Mouse (Mus musculus): ENCODE measurements around the gene Gnl3.

DNA sequence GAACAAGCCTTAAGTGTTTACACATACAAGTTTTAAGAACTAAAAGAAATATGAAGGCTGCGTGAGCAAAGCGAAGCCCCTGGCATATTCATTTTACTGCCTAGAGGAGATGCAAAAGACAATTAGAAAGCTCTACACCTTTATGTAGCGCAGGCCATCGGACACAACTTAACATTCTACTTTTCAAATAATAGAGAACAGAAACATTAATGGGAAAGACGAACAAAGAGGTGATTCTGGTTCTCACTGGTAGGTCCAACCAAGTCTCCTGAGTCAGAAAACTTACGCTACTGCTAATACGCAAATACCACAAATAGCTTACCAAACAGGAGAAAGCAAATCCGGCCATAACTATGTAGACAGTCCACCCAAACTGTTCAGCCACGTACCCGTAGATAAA is 18.6 kb downstream of the Gnl3 start:
- TF ChIP-seq CHD2 (IDR thresholded peaks at IDR 0.05; ENCODE audit: low read length) (no peak), POLR2A (IDR thresholded peaks at IDR 0.05; ENCODE audit: low read depth, low read length) (no peak), CTCF (conservative IDR thresholded peaks at IDR 0.05 in 1 of 2, IDR thresholded peaks at IDR 0.05 in 1 of 2; ENCODE audit: low read depth in 2 of 2, low read length in 2 of 2) (no peak), JUND (conservative IDR thresholded peaks at IDR 0.05; ENCODE audit: low read depth, low read length) (no peak), POLR2AphosphoS2 (IDR thresholded peaks at IDR 0.05; ENCODE audit: low read depth, low read length) (no peak), ZC3H11A (IDR thresholded peaks at IDR 0.05; ENCODE audit: low read depth, low read length) (no peak), JUN (IDR thresholded peaks at IDR 0.05; ENCODE audit: insufficient read depth, low read depth, low read length) (no peak)

All from CH12.LX (cell line).